Mouse (Mus musculus) adrenal gland, postnatal 4 days (tissue): ENCODE measurements at regions not wholly inside any gene's neighbourhood (a gene's known extent, or its start where the extent isn't known, plus 50 kb on each side); places are given as distances from the start of the nearest gene placed in this dataset.

ENCODE experiments used
- DNase-seq, 2 experiments: peaks; one replicate each; pipeline ENCODE4 v3.0.0; 2021 to 2022; ENCODE audit warnings: low spot score in 2 of 2, mixed read lengths in 2 of 2

DNA sequence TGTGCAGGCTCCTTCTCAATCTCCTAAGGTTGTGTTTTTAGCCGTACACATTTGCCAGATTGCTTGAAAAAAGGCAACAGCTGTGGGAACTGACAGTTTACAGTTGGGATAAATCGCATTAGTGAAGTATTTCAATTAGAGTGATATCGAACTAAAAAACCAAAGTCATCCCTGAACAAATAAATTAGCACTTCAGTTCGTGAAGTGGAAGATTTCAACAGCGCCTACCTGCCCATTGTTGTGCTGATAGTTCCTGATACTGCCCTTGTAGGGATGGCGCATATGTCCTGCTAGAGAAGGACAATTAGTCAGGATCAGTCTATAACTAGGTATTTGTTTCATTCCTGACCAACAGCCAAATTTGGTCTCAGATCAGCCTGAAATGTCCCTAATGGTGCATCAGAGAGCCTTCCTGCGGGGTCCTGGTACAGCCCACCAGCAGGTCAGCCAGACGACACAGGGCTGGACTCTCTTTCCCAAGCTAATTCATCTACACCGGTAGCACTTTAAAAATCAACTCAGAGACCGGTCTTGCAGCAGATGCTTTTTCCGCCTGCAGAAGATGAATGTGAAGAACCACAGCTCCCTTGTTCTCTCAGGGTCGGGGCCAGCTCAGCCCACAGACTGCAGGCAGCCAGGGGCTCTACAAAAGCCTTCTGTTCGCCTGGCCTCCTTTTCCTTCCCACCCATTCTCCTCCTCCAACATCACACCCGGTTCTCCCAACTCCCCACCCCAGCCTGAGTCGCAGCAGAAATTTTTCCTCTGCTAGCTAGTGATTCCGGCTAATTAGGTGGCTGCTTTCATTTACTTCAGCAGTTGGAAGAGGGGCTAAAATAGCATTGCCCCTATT, 146.1 kb downstream of the Psat1 start:
- peak in 1 of 2 experiments; percentile 7 for DNase-seq

GRCm38 (mm10) chr19:15796466-15796865, 150.7 kb downstream of the Psat1 start:
- no peak for DNase-seq

- no peak for DNase-seq
Measured at GRCm38 (mm10) chr19:15791942-15792341, 155.2 kb downstream of the Psat1 start.

DNA sequence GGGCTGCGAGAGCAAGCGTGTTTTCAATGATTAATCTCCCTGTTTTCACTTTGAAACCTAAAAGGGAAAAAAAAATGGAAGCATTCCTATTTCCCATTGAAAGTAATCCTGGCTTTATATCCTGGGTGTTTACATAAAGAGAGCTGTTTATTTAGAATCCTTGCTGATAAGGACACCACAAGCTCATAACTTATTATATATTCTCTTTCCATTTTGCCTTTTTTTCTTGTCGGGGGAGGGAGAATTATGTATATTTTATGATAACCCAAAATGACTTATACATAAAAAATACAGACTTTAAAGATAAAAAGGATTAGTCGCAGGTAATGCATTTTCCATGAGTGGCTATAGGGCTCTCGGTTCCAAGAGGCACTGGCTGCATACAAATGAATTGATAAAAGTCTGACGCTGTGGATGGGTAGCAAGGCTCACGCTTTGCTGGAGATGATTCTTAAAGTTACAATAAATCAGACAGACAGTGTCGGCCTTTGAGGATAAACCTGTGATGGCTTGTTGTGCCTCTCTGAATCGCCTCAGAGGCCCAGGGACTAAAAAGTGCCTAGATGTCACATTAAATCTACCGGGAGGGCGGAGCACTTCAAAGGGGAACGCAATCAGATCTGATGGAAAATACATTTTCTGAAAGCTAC, 155.7 kb downstream of the Psat1 start:
- no peak for DNase-seq

- no peak for DNase-seq
Measured at GRCm38 (mm10) chr19:15790620-15791263, 156.4 kb downstream of the Psat1 start.

GRCm38 (mm10) chr19:15789741-15790140, 157.4 kb downstream of the Psat1 start:
- no peak for DNase-seq

DNA sequence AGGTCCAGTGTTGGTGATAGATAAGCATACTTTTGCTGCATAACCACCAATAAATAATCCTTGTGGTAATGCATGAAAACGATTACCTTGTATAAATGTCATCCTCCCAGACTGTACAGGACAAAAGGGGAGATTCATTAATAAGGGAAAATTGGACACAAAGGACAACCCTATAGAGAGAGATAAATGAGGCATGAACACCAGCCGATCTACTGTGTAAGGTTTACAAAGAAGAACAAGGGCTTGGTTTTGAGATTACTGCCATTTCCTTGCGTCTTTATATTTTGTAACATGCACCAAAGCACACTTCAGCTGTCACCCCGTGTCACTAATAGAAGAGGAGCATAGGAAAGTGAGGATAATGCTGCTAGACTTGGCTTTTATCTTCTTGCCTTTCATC, 162.5 kb downstream of the Psat1 start:
- DNase-seq, result no peak

- DNase-seq, result no peak
Measured at GRCm38 (mm10) chr19:15769651-15770050, 177.5 kb downstream of the Psat1 start.

DNA sequence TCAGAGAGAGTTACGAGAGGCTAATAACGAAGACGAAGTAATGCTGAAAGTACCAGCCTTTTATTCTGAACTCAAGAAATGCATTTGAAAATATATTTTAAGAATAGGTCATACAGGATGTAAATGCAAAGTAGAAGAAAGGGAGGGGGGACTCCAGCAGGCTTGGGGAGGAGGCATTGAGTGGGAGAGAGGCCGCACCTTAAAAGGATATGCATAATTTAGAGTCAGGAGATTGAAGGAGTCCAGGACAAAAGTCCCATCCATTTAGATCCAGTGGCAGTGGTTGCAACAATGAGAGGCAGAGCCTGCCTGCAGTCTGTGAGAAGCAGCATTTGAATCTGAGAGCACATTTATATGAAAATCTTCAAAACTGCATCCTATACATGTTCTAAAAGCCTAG, 186.1 kb downstream of the Psat1 start:
- DNase-seq, result no peak

DNA sequence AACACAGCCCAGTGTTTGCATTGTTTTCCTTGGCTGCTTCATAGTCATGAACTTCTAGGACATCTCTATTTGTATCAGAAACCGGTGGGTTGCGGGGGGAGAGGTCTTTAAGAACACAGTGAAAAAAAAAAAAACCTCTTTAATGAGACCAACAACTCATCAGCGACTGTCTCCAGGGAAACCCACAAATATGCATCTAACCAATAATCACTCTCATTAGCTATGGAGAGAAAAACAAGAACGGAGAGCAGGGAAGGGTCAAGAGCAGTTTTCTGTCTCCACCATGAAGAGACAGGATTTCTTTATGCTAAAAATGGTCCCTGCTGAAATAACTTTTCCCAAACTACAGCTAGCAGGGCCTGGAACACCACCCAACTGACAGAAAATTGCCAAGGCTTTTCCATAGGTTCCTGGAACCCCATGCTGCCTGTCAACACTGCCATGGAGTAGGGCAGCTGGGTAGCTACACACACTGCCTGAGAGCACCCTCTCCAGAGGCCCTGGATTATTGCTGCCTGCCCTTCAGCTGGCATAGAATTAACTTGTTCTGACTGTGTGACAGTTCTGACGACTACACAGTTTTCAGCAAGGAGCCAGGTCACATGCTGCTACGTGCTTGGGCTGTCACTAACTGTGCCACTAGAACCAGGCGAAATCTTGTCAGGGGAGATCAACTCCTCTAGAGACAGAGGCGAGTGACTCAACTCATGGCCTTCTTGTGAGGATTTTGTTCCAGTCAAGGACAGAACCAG, 201.9 kb downstream of the Psat1 start:
- no peak for DNase-seq

- no peak for DNase-seq
Measured at GRCm38 (mm10) chr19:15736200-15736599, 210.9 kb downstream of the Psat1 start.

DNA sequence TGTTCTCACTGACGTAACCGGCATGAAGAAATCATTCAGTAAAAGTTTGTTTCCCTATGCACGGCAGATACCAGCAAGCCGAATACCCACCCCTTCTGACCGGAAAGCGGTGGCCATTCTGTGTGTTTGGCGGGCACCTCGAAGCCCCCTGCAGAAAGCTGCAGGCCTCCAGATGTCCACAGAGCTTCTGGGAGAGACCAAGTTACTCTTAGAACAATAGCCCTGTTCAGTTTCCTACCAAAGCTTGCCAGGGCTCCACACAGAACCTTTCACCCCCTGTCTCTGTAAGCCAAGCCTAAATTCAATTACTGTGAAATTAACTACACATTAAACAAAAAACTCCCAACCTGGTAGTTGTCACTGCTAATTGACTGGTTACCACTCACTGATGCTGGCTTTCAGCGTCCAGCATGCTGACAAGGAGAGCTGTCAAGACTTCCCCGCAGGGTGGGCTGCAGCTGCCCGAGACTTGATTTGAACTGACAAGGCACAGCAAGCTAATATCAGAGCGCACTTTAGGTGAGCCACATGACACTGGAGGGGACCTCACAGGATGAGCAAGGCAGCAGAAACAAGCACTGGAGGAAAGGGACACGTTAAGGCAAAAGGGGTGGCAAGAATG, 220.2 kb downstream of the Psat1 start:
- DNase-seq, result no peak

DNA sequence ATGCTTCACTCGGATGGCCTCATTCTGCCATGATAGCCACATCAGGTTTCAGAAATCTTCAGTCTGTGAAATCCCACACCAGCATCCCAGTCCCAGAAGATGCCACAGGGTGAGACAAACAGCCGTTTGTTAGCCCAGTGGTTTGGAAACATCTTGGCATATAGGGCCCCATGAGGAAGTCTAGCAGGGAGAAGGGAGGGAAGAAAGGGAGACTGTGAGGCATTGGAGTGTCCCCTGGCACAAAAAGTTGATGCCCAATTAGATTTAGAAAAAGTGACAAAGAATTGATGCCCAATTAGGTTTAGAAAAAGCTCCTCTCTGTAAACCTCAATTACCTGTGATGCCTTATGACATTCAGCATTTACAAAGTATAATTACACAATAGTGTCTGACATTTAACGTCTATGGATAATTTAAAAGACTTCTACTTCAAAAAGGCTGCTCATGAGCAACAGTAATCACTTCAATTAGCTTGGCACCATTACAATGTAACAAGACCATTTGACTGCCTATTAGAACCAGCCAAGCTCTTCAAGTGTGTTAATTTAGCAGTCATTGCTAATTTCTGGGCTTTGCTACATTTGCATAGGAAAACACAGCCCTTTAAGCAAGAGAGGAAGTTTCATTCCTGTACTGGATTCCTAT, 254.6 kb downstream of the Psat1 start:
- no peak for DNase-seq

- DNase-seq, result no peak
Measured at GRCm38 (mm10) chr19:15669996-15670395, 277.1 kb downstream of the Psat1 start.

GRCm38 (mm10) chr19:15669541-15669940, 277.6 kb downstream of the Psat1 start:
- DNase-seq, result no peak

DNA sequence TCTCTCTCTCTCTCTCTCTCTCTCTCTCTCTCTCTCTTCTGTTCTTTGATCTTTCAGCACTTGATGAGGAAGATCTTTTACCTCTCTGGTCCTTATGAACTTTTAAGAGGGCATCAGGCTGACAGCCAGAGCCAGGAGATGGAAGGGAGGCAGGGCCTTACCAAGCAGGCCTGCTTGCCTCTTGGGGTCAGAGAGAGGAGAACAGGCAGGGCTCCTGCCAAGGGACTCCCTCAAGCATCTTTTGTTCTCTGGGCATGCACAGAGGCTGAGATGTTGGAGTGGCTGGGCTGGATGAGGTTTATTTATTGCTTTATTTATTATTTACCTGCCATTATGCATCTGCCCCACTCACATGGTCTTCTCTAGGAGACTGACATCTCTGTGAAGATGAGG, 278.5 kb downstream of the Psat1 start:
- no peak for DNase-seq

DNA sequence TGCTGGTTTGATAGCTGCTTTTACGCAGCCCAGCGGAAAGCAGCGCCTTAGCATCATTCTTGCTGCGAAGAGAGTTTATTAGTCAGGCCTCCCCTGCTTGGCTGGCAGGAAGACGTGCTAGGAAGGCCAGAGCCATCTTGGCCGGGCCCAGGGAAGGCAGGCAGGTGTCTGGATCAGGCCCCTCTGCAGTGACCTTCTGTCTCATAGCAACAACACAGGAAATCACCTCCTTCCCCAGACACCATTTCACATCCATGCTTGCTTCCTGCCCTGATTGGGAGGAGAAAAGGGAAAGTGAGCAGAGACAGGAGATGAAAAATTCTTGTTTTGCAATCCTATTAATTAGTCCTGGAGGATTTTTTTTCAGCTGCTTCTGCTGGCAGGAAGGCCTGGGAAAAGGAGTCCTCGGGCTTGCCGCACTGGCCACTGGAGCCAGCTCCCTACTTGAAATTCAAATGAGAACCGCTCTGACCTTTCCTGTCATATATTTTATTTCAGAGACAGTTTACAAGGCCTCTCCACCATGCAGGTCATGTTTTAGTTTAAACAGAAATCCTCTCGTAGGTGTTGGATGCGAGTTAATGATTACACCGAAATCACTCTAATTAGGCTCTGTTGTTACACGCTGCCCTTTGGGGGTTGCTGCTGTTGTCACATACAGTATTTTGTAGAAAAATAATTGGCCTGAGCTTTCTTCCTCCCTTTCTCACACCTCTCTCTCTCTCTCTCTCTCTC, 279.1 kb downstream of the Psat1 start:
- no peak for DNase-seq

DNA sequence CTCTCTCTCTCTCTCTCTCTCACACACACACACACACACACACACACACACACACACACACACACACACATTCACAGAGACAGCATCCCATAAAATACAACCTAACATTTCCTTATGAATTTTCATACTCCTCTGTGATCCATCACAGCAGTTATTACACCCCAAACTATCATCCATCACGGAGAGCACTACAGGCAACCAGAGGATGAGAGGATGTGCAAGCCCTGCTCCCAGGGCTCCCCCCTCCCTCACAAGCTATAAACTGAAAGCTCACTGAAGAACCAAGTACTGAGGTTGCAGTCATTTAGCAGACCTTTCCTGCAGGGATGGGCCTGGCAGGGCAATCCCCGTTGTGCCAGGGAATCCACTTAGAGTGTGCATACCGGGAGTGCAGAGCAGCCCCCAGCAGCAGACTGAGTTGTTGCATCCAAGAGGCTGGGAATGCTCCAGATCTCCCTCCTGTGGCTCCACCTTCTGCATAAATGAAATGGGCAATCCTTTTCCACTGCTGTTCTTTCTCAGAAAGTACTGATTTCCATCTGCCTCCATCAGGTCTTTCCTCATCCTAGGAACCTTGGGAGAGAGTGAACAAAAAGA, 283.4 kb downstream of the Psat1 start:
- no peak for DNase-seq

- no peak for DNase-seq
Measured at GRCm38 (mm10) chr19:15658611-15659010, 288.5 kb downstream of the Psat1 start.
